Mouse (Mus musculus) testis, adult 2 months (tissue): ENCODE data around the gene Lcor.

Source experiments
- CTCF ChIP-seq: fragments of 200-500 bp; IDR thresholded peaks from 2 replicates; pipeline ENCODE4 v1.5.1; 2012; ENCODE audit warnings: low read depth, mild to moderate bottlenecking, inconsistent platforms, low read length, moderate library complexity; ENCODE audit not compliant: control insufficient read depth, insufficient read depth, insufficient replicate concordance
- POLR2A ChIP-seq: fragments of 200-500 bp; IDR thresholded peaks from 2 replicates; pipeline ENCODE4 v1.6.1; 2012; ENCODE audit warnings: low read depth, mild to moderate bottlenecking, inconsistent platforms, low read length, moderate library complexity; ENCODE audit not compliant: control insufficient read depth

DNA sequence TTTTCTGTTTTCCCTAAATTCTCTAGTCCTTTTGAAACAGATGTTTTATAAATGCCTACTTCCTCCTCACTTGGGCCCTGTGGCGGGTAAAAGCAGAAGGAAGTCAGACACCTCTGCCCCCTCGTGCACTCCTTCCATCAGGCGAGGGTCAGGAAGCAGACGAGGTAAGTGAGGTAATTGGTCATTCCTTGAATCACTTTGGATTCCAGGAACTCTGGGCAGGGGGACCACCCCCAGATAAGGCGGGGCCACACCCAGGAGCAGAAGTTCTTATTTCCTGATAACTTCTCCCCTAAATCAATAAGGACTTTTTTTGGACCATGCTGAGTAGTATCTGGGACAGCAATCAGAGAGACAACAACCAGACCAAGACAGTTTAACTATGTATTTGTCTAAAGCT, 36.7 kb upstream of the Lcor start:
- no peak for TF ChIP-seq CTCF
- TF ChIP-seq POLR2A: no peak
